Mouse (Mus musculus): ENCODE data around the gene Fastkd5.

Fastkd5 gene

GRCm38 (mm10) chr2:130634006-130634738 is 4.3 kb upstream of the Fastkd5 start:
- peak; percentile 93 to 94 for DNase-seq

GRCm38 (mm10) chr2:130632887-130633675 is 3.3 kb upstream of the Fastkd5 start:
- no peak for DNase-seq

GRCm38 (mm10) chr2:130632416-130632815 is 2.6 kb upstream of the Fastkd5 start:
- DNase-seq: peak; percentile 28 to 41

GRCm38 (mm10) chr2:130629080-130629838 is 568 bp downstream of the Fastkd5 start:
- DNase-seq: no peak

GRCm38 (mm10) chr2:130628424-130628823 is 1.4 kb downstream of the Fastkd5 start:
- peak in 1 of 2 experiments; percentile 33 for DNase-seq

DNA sequence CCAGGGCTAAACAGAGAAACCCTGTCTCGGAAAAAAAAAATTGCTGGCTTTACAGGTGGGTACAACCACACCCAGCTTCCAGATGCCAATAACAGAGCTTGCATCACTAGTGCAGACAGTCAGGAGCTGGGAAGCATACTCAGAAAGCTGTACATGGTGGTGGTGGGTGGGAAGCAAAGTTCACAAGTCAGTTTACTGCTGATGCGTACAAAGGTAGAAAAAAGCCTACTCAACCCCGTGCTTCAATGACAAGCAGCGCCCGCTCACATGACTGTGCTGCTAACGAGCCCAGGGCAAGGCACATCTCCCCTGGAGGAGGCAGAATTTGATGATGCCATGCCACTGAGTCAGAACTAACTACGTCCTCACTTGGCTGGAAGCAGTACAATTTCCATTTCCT is 10.9 kb downstream of the Fastkd5 start:
- DNase-seq: no peak

- DNase-seq: peak; percentile 37 to 67
These were observed 16.7 kb downstream of the Fastkd5 start for GRCm38 (mm10) chr2:130613091-130613490.

GRCm38 (mm10) chr2:130602195-130602594 is 27.6 kb downstream of the Fastkd5 start:
- no peak for DNase-seq

- no peak for DNase-seq
These were observed 31.4 kb downstream of the Fastkd5 start for GRCm38 (mm10) chr2:130598399-130598798.

DNA sequence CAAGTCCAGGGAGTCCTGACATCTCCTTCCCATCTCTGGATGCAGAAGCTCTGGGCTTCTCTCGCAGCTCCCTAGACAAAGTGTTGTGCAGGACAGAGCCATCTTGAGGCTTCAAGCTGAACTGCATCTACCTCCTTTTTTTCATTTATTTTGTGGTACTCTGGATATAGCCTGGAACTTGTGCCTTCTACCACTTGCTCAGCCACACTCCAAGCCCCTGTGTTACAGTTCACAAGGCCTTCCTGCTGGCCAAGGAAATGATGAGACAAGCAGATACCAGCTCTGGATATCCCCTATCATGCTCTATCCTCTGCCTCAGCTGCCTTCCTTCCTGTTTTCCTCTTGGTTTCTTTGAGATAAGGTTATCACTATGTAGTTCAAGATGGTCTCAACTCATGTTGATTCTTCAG is 32.2 kb downstream of the Fastkd5 start:
- peak; percentile 42 to 59 for DNase-seq

- no peak for DNase-seq
These were observed 34.2 kb downstream of the Fastkd5 start for GRCm38 (mm10) chr2:130595596-130595995.

- DNase-seq: no peak
These were observed 38.8 kb downstream of the Fastkd5 start for GRCm38 (mm10) chr2:130591016-130591415.

DNA sequence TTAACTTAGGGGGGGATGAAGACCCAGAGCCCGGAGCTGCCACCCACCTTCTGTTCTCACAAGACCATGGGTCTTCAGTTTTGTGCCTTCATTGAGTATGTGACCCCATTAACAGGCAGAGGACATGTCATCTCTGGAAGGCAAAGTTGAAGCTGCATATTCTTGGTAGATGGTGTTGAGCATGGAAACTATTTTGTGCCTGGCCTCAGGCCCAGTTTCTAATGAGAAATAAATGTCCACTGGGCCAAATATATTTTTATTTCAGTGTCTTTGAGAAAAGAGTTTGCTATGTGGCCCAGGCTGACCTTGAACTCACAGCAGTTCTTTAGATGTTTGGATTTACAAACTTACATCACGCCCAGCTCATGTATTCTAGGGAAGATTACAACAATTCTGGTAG is 40.1 kb downstream of the Fastkd5 start:
- DNase-seq: no peak

GRCm38 (mm10) chr2:130589157-130589556 is 40.7 kb downstream of the Fastkd5 start:
- no peak for DNase-seq

- no peak for DNase-seq
These were observed 41.5 kb downstream of the Fastkd5 start for GRCm38 (mm10) chr2:130588373-130588772.

DNA sequence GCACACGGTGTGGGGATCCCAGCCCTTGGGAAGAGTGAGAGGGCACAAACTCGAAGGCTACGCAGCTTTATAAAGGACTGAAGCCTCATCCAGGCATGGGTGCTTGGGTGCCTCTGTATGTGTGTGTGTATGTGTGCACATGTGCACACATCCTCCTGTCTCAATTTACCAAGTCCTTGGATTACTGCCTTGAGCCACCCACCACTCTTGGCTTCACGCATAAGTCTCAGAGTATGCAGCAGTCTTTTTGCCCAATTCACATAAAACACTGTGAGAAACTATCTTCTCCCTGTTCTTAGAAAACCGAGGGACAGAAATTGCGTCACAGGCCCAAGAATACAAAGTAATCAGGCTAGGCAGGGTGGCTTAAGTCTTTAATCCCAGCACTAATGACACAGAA is 43.8 kb downstream of the Fastkd5 start:
- DNase-seq: no peak

DNA sequence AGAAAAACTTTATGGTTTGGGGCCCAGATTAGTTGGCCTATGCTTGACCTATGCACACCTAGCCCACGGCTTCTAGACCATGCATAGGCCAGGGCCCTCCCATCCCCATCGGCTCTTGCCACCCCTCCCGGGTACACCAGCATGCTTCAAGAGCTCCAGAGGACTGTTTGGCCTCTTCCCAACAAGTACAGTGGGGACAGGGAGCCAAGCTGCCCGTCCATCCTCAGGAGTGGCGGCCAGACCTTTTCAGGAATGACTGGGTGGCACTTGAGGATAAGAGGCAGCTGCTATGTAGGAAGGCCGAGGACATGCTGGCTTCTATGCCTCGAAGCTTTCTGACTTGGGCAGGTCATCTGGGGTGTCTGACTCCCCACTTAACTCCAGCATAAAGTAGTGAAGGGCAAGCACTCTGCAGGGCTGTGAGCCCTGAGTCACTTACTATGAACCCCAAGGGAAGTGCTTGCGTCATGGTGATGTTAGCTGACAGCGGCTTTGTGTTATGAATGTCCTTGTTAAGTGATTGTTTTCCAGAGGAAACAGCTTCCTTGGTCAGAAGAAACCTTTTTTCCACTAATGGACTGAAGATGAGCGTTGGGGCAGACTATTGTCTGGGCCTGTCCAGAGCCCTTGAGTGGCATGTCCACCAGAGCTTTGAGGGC is 45.8 kb downstream of the Fastkd5 start:
- no peak for DNase-seq

DNA sequence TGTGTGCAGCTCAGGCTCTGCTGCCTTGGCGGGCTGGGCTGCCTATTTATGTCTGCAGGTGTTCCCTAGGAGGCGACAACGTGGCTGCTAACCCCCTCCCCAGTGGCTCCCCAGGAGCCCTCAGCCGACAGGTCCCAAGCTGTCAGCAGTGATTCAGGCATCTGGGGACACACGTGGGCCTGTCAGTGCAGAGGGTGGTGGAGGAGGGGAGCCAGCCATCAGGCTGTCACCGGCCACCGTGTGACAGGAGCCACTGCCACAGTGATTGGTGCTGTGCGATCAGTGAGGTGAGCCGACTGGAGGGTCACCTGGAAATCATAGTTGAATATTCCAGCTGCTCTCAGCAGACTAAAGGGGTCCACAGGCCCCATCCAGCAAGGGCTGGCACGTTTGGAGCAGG is 47.3 kb downstream of the Fastkd5 start, which contains the start of gene Avp:
Gene Avp (minus strand): TSS at position 3 of the 400 bp plus-strand sequence.
- no peak for DNase-seq

DNA sequence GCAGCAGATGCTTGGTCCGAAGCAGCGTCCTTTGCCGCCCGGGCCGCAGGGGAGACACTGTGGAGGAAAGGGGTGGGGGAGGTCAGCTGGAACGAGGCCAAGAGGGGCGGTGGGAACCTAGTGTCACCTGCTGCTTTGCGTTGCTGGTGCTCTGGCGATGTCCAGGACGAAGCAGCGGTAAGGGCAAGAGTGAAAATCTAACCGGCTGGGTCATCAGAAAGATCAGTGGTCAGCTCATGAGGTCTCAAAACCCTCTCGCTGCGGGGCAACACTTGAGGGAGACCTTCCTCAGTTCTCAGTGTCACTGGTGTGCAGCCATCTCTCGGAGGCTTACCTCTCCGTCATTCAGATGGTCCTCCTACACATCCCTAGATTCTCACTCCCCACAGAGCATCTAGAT is 48.6 kb downstream of the Fastkd5 start:
- no peak for DNase-seq

GRCm38 (mm10) chr2:130579791-130580190 is 50.0 kb downstream of the Fastkd5 start:
- no peak for DNase-seq

DNA sequence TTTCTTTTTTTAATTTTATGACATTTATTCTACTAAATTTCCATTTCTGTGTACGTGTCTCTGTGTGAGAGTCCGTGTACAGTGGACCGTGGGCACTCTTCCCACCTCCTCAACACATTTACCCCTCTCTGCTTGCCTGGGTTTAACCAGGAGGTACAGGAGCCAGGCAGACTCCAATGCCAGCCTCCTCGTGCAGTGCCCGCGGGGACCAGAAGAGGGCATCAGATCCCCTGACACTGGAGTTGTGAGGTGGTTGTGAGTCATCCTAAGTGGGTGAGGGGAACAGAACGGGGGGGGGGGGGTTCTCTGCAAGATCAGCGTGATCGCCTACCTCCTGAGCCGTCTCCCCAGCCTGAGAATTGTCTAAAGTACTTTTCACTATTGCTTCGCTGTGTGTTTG is 51.7 kb downstream of the Fastkd5 start:
- peak; percentile 75 to 85 for DNase-seq

- peak in 1 of 2 experiments; percentile 46 for DNase-seq
These were observed 52.2 kb downstream of the Fastkd5 start for GRCm38 (mm10) chr2:130577632-130578031.

DNA sequence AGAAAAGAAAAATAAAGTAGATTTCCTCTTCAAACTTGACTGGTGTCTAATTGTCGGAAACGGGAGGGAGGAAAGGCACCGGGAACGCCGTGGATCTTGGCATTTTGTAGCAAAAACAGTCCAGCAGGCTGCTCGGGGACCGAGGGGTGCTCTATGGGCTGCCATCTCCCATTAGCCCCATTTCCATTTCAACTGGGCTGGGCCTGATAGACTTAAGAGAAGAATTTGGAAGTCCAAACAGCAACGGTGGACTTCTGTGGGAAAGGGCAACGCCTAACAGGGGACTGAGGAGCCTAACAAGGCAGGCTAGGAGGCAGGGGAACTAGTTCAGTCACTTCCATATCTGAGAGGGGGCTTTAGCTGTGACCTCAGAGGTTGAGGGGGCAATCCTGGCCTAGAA is 52.8 kb downstream of the Fastkd5 start:
- no peak for DNase-seq

Data from cerebellum, postnatal 25 days (tissue).